Mouse (Mus musculus) urinary bladder, postnatal 0 days (tissue): Measurements from ENCODE around the gene Aldh1b1. TPM values are rescaled to one million over a fixed set of nuclear protein-coding genes. Genes with fewer than 3 reads are reported as not detected.

Experiments
- polyA plus RNA-seq: library from polyadenylated mRNA; unstranded; fragments of >200 nt; fragmentation: Nextera tagmentation; extraction: Ambion mirVana; gene quantifications from 2 replicates; pipeline ENCODE4 v1.2.1, GENCODE M21; 2015

The Aldh1b1 gene
- polyA plus RNA-seq = 55.5 and 58.9 TPM in 2 replicates

GRCm38 (mm10) chr4:45798964-45799363, at the start of gene Aldh1b1:
Gene Aldh1b1 (plus strand): TSS chr4:45799022.

GRCm38 (mm10) chr4:45826275-45827040, 27.6 kb downstream of the Aldh1b1 start, which contains the start of gene Igfbpl1:
Gene Igfbpl1 (minus strand): TSS chr4:45826923.

GRCm38 (mm10) chr4:45848109-45848824, 49.4 kb downstream of the Aldh1b1 start, which contains the start of gene Stra6l:
Gene Stra6l (plus strand): TSS chr4:45848664.

Other genes starting within 250 kb of the Aldh1b1 start
- not detected in 2 replicates for gene Igfbpl1, start 27.9 kb downstream of the Aldh1b1 start, polyA plus RNA-seq
- 0.07 and 0.08 TPM in 2 replicates for gene Stra6l, start 49.6 kb downstream of the Aldh1b1 start, polyA plus RNA-seq
- gene Ccdc180, start 91.3 kb downstream of the Aldh1b1 start, polyA plus RNA-seq = 0.04 and 0.10 TPM in 2 replicates
- 17.2 and 19.2 TPM in 2 replicates for gene Tdrd7, start 166.3 kb downstream of the Aldh1b1 start, polyA plus RNA-seq
- gene Tmod1, start 239.9 kb downstream of the Aldh1b1 start, polyA plus RNA-seq = 6.6 and 7.1 TPM in 2 replicates